1 mouse cellular context compared by ENCODE assay signal in the genomic region with DNA sequence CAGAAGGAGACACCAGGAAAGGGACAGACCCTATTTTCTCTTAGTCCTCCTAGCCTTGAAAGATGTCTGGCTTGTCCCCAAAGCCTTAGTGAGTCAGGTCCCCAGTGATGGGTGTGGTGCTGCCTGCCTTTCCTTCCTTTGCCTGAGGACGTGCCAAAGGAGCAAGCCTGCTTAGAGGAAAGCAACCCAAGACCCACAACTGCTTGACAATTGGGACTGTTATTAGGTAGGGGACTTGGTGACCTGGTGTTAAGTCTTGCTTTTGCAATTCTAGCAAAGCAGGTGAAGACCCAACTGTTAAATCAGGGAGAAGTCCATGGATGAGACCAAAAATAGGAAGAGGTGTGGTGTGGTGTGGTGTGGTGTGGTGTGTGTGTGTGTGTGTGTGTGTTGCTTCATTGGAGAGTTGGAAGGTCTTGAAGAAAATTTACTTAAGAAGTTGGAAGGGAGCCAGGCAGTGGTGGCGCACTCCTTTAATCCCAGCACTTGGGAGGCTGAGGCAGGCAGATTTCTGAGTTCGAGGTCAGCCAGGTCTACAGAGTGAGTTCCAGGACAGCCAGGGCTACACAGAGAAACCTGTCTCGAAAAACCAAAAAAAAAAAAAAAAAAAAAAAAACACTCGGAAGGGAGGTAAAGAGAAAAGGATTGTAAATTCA.
TF ChIP-seq lines count a peak whose summit lies in the region.

No protein-coding gene starts in this region.

TF ChIP-seq in MEL, 35 proteins besides CTCF, POLR2A, EP300 and RAD21 (continued from another document):
- TF ChIP-seq HCFC1 (IDR thresholded peaks at IDR 0.05; ENCODE audit: low read depth, low read length) = no peak
- TF ChIP-seq USF1 (IDR thresholded peaks at IDR 0.05; ENCODE audit: low read depth, low read length) = no peak
TF ChIP-seq in MEL: peak in this region for 0.
